Mouse (Mus musculus): ENCODE results near the gene Artn. TPM values are rescaled to one million over a fixed set of nuclear protein-coding genes. Genes with fewer than 3 reads are reported as not detected.

Gene Artn
- polyA plus RNA-seq (2014; fragmentation: Nextera tagmentation; extraction: Ambion mirVana), result 0.50 and 0.80 TPM in 2 replicates

DNA sequence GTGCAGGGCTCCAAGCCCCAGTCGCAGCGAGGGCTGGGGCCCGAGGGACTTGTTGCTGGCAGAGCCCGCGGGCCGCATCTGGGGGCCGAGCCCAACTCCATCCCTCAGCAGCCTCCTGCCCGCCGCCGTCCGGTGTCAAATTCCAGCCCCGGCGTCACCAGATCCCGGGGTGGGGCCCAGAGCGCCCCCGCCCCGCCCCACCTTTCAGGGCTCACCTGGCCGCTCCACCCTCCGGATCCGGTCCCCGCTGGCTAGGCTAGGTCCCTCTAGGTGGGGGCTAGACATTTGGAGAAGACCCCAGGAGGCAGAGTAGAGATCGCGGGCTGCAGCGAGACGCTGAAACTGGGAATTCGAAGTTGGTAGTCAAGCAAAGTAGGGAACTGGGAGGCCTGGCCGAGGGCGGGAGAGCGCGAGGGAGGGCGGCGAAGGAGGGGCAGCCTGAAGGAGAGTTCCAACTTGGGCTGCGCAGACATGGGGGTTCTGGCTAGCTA lies at the start of gene Artn:
TSS of gene Artn (minus strand) at position 373 of the 491 bp plus-strand sequence.
- peak within 1 kb of the TSS; percentile 48 for H3K4me3 ChIP-seq (ENCODE audit: low read depth, low read length)
- no peaks in the 10 kb centered on the region for H3K9me3 ChIP-seq (replicated peaks; ENCODE audit: control insufficient read depth, low read length)
- H3K27me3 ChIP-seq (ENCODE audit: control insufficient read depth, insufficient read depth, low read length), result peaks cover 48% of the 10 kb centered on the region
- peak within 1 kb of the TSS; percentile 94 for H3K4me2 ChIP-seq
- ATAC-seq (replicated peaks; ENCODE audit: insufficient number of reproducible peaks, low FRiP score, low TSS enrichment), result no peak
- H3K27ac ChIP-seq (ENCODE audit: low read depth, low read length), result peak within 1 kb of the TSS; percentile 2; the same call in 1 of the 2 replicates
- H3K9ac ChIP-seq (ENCODE audit: low read depth, low read length), result peak within 1 kb of the TSS; percentile 58
- under 1% methylated on average over 33 of the region's 33 CpGs for WGBS (ENCODE audit: insufficient replicate concordance)
- peaks cover 23% of the 10 kb centered on the region for H3K4me1 ChIP-seq (ENCODE audit: control insufficient read depth, insufficient read depth, low read length)
- no peaks in the 10 kb centered on the region for H3K36me3 ChIP-seq (ENCODE audit: control insufficient read depth, insufficient read depth, low read length)

DNA sequence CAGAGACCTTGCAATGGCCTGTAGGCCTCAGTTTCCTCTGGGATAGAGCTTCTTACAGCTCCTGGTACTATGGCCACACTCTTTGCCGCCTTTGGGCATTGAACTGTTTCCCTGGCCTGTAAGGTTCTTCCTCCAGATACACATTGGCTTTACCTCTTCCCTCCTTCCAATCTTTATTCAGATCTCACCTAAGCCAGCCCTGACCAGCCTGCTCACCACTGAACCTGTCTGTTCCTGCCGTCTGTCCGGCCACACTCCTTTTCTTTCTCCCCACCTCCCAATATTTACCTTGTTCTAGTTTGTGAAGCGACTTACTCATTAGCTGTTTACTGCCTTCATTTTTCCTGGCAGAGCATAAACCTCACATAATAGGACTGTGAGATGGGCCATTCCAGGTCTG lies 49.6 kb upstream of the Artn start:
- Histone ChIP-seq H3K4me2 (no peak overlapping the region), H3K27ac (ENCODE audit: low read depth, low read length) (no peak overlapping the region), H3K36me3 (ENCODE audit: control insufficient read depth, insufficient read depth, low read length) (no peaks in the 10 kb centered on the region), H3K9ac (ENCODE audit: low read depth, low read length) (no peak overlapping the region), H3K9me3 (replicated peaks; ENCODE audit: control insufficient read depth, low read length) (no peaks in the 10 kb centered on the region), H3K4me1 (ENCODE audit: control insufficient read depth, insufficient read depth, low read length) (peaks cover 28% of the 10 kb centered on the region), H3K27me3 (ENCODE audit: control insufficient read depth, insufficient read depth, low read length) (no peaks in the 10 kb centered on the region), H3K4me3 (ENCODE audit: low read depth, low read length) (no peak overlapping the region)
- WGBS (ENCODE audit: insufficient replicate concordance), result 86% methylated on average over 4 of the region's 4 CpGs
- ATAC-seq (replicated peaks; ENCODE audit: insufficient number of reproducible peaks, low FRiP score, low TSS enrichment), result no peak

DNA sequence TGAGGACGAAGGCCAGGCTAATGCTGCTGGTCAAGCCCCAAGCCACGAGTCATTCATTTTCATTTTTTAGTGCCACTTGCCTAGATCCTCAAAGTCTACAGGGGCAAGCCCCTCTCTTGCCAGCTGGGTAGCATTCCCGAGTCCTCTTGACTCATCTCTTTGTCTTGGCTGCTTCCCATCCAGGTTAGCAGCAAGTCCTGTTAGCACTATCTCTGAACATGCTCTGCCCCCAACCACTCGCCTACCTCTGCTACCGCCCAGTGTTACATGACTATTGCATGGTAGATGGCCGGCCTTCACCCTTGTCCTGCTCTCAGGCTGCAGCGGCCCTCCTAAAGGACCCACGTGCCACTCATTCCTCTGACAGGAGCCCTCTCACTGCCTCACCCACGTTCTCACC lies 48.7 kb upstream of the Artn start:
- H3K4me1 ChIP-seq (ENCODE audit: control insufficient read depth, insufficient read depth, low read length), result peaks cover 28% of the 10 kb centered on the region
- H3K9me3 ChIP-seq (replicated peaks; ENCODE audit: control insufficient read depth, low read length), result no peaks in the 10 kb centered on the region
- H3K27me3 ChIP-seq (ENCODE audit: control insufficient read depth, insufficient read depth, low read length), result no peaks in the 10 kb centered on the region
- no peak overlapping the region for H3K4me2 ChIP-seq
- no peak overlapping the region for H3K27ac ChIP-seq (ENCODE audit: low read depth, low read length)
- H3K36me3 ChIP-seq (ENCODE audit: control insufficient read depth, insufficient read depth, low read length), result no peaks in the 10 kb centered on the region
- no peak for ATAC-seq (replicated peaks; ENCODE audit: insufficient number of reproducible peaks, low FRiP score, low TSS enrichment)
- H3K9ac ChIP-seq (ENCODE audit: low read depth, low read length), result no peak overlapping the region
- H3K4me3 ChIP-seq (ENCODE audit: low read depth, low read length), result no peak overlapping the region
- 86% methylated on average over 9 of the region's 9 CpGs for WGBS (ENCODE audit: insufficient replicate concordance)

DNA sequence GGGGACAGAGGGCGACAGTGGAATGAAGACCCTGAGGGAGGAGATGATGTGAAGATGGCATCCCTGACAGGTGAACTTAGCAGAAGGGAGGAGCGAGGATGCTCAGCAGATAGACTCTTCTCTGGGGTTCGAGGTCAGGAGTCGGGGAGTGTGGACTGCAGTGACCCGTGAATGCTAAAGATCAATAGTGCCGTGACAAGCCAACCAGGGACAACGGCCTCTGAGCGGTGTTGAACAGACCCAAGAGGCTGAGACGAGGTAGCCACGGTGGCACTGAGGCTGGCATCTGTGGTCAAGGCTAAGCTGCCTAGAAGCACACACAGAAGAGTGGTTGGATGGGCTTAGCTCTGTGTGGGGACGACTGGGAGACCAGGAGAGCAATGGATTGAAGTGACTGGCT lies 48.3 kb upstream of the Artn start:
- Histone ChIP-seq H3K27me3 (ENCODE audit: control insufficient read depth, insufficient read depth, low read length) (no peaks in the 10 kb centered on the region), H3K4me2 (peak overlapping the region; percentile 17; the same call in 1 of the 2 replicates), H3K4me1 (ENCODE audit: control insufficient read depth, insufficient read depth, low read length) (peaks cover 26% of the 10 kb centered on the region), H3K9ac (ENCODE audit: low read depth, low read length) (no peak overlapping the region), H3K36me3 (ENCODE audit: control insufficient read depth, insufficient read depth, low read length) (no peaks in the 10 kb centered on the region), H3K9me3 (replicated peaks; ENCODE audit: control insufficient read depth, low read length) (no peaks in the 10 kb centered on the region), H3K27ac (ENCODE audit: low read depth, low read length) (peak overlapping the region; percentile 16; the same call in 1 of the 2 replicates), H3K4me3 (ENCODE audit: low read depth, low read length) (no peak overlapping the region)
- ATAC-seq (replicated peaks; ENCODE audit: insufficient number of reproducible peaks, low FRiP score, low TSS enrichment), result no peak
- WGBS (ENCODE audit: insufficient replicate concordance), result 79% methylated on average over 11 of the region's 11 CpGs

DNA sequence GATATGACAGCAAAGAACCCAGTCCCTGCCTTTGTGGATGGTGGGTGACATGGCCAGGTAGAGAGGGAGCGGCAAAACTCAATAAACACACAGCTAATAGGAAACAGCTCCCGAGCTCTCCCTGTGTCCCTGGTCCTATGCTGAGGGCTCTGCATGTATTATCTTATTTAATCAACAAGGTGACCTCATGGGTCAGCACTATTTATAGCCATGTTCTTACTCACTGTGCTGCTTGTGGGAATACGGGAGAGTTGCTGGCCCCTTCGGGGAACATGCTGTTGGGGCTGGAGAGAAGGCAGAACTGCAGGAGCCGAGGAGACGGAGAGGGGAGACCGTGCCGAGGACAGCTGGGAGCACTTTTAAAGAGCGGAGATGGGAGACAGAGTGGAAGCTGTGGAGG lies 47.8 kb upstream of the Artn start:
- 43% methylated on average over 9 of the region's 9 CpGs for WGBS (ENCODE audit: insufficient replicate concordance)
- no peaks in the 10 kb centered on the region for H3K9me3 ChIP-seq (replicated peaks; ENCODE audit: control insufficient read depth, low read length)
- H3K27me3 ChIP-seq (ENCODE audit: control insufficient read depth, insufficient read depth, low read length), result no peaks in the 10 kb centered on the region
- peak overlapping the region; percentile 38; the same call in 1 of the 2 replicates for H3K27ac ChIP-seq (ENCODE audit: low read depth, low read length)
- ATAC-seq (replicated peaks; ENCODE audit: insufficient number of reproducible peaks, low FRiP score, low TSS enrichment), result no peak
- H3K36me3 ChIP-seq (ENCODE audit: control insufficient read depth, insufficient read depth, low read length), result no peaks in the 10 kb centered on the region
- H3K4me3 ChIP-seq (ENCODE audit: low read depth, low read length), result no peak overlapping the region
- peaks cover 22% of the 10 kb centered on the region for H3K4me1 ChIP-seq (ENCODE audit: control insufficient read depth, insufficient read depth, low read length)
- no peak overlapping the region for H3K9ac ChIP-seq (ENCODE audit: low read depth, low read length)
- peak overlapping the region; percentile 17 for H3K4me2 ChIP-seq

DNA sequence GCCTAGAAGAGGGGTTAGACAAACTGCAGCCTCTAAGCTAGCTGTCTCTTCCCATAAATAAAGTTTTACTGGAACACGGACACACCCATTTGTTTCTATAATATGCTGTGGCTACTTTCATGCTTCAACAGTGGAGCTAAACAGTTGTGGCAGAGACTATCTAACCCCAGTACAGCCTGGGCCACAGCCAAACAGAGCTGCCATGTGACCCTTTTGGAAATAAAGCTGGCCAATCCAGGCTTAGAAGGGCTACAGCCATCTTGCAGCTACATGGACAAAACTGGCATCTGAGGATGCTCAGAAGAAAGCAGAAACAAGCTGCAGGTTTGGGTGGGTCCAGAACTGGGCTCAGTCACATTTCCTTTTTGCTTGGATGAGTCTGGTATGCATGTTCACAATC lies 46.3 kb upstream of the Artn start:
- H3K27ac ChIP-seq (ENCODE audit: low read depth, low read length), result no peak overlapping the region
- H3K9ac ChIP-seq (ENCODE audit: low read depth, low read length), result no peak overlapping the region
- no peaks in the 10 kb centered on the region for H3K9me3 ChIP-seq (replicated peaks; ENCODE audit: control insufficient read depth, low read length)
- H3K27me3 ChIP-seq (ENCODE audit: control insufficient read depth, insufficient read depth, low read length), result no peaks in the 10 kb centered on the region
- no peak for ATAC-seq (replicated peaks; ENCODE audit: insufficient number of reproducible peaks, low FRiP score, low TSS enrichment)
- peaks cover 20% of the 10 kb centered on the region for H3K4me1 ChIP-seq (ENCODE audit: control insufficient read depth, insufficient read depth, low read length)
- H3K4me3 ChIP-seq (ENCODE audit: low read depth, low read length), result no peak overlapping the region
- 81% methylated on average over 1 of the region's 1 CpGs for WGBS (ENCODE audit: insufficient replicate concordance)
- H3K4me2 ChIP-seq, result no peak overlapping the region
- no peaks in the 10 kb centered on the region for H3K36me3 ChIP-seq (ENCODE audit: control insufficient read depth, insufficient read depth, low read length)

DNA sequence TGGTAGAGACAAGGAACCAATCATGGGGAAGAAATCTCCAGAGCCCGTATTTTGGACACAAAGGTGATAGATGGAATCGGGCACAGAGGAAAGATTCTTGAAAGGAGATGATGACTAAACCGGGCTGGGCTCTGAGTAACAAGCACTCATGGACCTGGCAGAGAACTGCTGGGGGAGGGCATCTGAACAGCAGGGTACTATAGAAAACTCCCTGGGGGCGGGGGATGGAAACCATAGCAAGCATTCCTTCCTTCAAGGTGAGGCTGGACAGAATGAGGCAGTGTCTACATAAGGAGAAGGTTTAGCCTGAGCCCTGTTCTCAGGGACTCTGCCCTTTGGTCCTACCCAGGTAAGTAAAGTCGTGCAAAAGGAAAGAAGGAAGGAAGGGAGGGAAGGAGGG lies 45.2 kb upstream of the Artn start:
- no peaks in the 10 kb centered on the region for H3K36me3 ChIP-seq (ENCODE audit: control insufficient read depth, insufficient read depth, low read length)
- 78% methylated on average over 5 of the region's 5 CpGs for WGBS (ENCODE audit: insufficient replicate concordance)
- no peaks in the 10 kb centered on the region for H3K27me3 ChIP-seq (ENCODE audit: control insufficient read depth, insufficient read depth, low read length)
- no peak overlapping the region for H3K4me2 ChIP-seq
- H3K9ac ChIP-seq (ENCODE audit: low read depth, low read length), result no peak overlapping the region
- peaks cover 20% of the 10 kb centered on the region for H3K4me1 ChIP-seq (ENCODE audit: control insufficient read depth, insufficient read depth, low read length)
- no peak for ATAC-seq (replicated peaks; ENCODE audit: insufficient number of reproducible peaks, low FRiP score, low TSS enrichment)
- no peaks in the 10 kb centered on the region for H3K9me3 ChIP-seq (replicated peaks; ENCODE audit: control insufficient read depth, low read length)
- no peak overlapping the region for H3K27ac ChIP-seq (ENCODE audit: low read depth, low read length)
- H3K4me3 ChIP-seq (ENCODE audit: low read depth, low read length), result no peak overlapping the region

DNA sequence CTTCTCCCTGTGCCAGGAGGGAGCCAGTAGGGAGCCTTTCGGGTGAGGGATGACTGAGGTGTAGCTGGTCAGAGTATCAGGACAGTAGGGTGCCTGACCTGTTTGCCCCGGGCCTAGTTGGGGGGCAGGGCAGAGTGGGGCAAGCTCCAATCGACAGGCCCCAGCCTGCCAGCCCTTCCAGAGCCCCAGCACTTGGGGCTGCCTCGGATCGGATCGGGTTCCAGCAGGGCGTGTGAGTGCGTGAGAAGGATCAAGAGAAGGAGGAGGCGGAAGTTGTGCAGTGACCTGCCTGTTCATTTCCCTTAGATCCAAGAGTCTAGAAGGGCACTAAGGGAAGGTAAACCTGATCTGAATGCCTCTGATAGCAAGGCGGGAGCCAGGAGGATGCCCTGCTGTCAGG lies 43.4 kb upstream of the Artn start:
- no peaks in the 10 kb centered on the region for H3K36me3 ChIP-seq (ENCODE audit: control insufficient read depth, insufficient read depth, low read length)
- H3K4me2 ChIP-seq, result no peak overlapping the region
- H3K9me3 ChIP-seq (replicated peaks; ENCODE audit: control insufficient read depth, low read length), result no peaks in the 10 kb centered on the region
- H3K4me3 ChIP-seq (ENCODE audit: low read depth, low read length), result no peak overlapping the region
- WGBS (ENCODE audit: insufficient replicate concordance), result 40% methylated on average over 10 of the region's 10 CpGs
- H3K4me1 ChIP-seq (ENCODE audit: control insufficient read depth, insufficient read depth, low read length), result peaks cover 17% of the 10 kb centered on the region
- H3K27ac ChIP-seq (ENCODE audit: low read depth, low read length), result no peak overlapping the region
- H3K27me3 ChIP-seq (ENCODE audit: control insufficient read depth, insufficient read depth, low read length), result no peaks in the 10 kb centered on the region
- no peak for ATAC-seq (replicated peaks; ENCODE audit: insufficient number of reproducible peaks, low FRiP score, low TSS enrichment)
- 0 out of 2 replicates have a peak overlapping the region, but pooled peaks have one; percentile 16 for H3K9ac ChIP-seq (ENCODE audit: low read depth, low read length)

DNA sequence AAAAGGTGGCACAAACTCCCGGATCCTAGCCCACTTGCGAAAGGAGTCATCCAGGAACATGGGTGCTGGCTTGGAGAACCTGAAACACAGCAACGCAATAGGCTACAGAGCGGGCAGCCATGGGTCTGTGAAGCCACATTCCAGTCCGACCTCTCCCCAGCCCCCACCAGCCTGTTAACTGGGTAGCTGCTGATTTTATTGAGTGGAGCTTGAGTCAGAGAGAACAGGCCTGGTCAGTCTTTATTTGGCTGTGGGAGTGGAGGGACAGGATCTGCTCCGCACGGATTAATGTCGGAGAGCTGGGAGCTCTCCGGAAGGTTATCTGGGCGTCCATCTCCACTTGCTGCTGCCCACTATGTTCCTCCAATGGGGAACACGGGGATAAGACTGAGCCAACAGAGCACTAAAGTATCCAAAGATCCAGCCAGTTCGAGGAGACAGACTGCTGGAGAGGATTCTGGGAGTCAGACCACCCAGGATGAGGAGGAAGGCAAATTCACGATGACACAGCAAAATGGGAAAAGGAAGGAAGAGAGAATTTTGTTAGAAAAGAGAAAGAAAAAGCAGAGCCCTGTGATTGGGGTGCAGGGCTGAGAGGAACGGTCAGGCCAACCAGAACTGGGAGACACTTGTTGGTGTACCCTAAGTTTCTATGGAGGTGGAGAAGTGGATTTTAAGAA lies 34.9 kb upstream of the Artn start:
- no peak for ATAC-seq (replicated peaks; ENCODE audit: insufficient number of reproducible peaks, low FRiP score, low TSS enrichment)
- Histone ChIP-seq H3K4me1 (ENCODE audit: control insufficient read depth, insufficient read depth, low read length) (peaks cover 8% of the 10 kb centered on the region), H3K36me3 (ENCODE audit: control insufficient read depth, insufficient read depth, low read length) (no peaks in the 10 kb centered on the region), H3K9ac (ENCODE audit: low read depth, low read length) (0 out of 2 replicates have a peak overlapping the region, but pooled peaks have one; percentile 24), H3K27me3 (ENCODE audit: control insufficient read depth, insufficient read depth, low read length) (no peaks in the 10 kb centered on the region), H3K4me3 (ENCODE audit: low read depth, low read length) (no peak overlapping the region), H3K4me2 (no peak overlapping the region), H3K9me3 (replicated peaks; ENCODE audit: control insufficient read depth, low read length) (no peaks in the 10 kb centered on the region), H3K27ac (ENCODE audit: low read depth, low read length) (no peak overlapping the region)
- 53% methylated on average over 14 of the region's 14 CpGs for WGBS (ENCODE audit: insufficient replicate concordance)
